Mouse (Mus musculus) left cerebral cortex, adult 8-10 months (tissue): ENCODE data around the gene Gin1. TPM values are rescaled to one million over a fixed set of nuclear protein-coding genes. Genes with fewer than 3 reads are reported as not detected.
"Not testable (repeated sequence)": the region's sequence is repeated elsewhere in the genome, so short reads cannot be mapped to it uniquely, and the experiment has no call there.

Experiments
- DNase-seq, 2 experiments: peaks; one replicate each; pipeline ENCODE4 v3.0.0; 2022; ENCODE audit warnings: low spot score in 2 of 2
- total RNA-seq, 4 experiments: library from RNA; stranded (reverse); gene quantifications; 2 replicates each; pipeline ENCODE4 v1.2.4; 2022

Gin1 gene
- 1 to 10 TPM; 8.7 to 9.8 (median 9.3) TPM for total RNA-seq

DNA sequence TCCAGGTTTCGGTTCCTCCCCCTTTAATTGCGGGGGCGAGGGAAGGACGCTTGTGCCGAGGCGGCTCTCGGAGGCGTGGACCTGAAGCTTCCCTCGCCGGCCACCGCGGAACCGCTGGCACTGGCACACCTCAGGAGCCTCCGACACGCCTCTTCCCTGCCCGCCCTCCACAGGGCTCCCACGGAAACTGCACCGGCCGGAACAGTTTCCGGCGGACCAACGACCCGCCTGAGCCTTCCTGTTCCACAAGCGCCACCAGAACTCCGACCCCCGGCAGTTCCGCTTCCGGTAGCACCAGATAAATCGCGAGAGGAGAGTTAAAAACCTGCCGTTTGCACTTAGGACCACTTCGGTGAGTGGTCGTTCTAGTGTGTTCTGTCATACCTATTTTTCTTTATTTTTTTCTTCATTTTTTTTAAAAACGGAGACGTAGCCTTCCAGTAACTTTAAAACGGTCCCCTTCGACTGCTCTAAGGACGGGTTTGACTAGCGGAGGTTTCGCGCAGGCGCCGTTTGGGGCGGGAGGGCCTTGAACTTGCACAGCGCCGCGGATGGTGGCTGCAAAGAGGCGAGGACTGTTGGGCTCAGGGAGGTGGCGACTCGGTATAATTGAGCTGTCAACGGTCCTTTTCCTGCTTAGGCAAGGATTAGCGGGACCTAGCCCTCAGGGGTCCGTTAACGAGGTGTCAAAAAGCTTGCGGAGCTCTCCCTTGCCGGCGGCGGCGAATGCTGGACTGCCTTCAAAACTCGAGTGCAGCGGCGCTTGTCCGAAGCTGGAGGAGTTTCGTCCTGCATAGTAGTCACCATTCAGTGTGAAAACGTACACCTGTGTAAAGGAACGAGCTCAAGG, at the start of gene Gin1, which contains the start of gene Ppip5k2:
Gin1 (plus strand) TSS at position 269 of the 850 bp plus-strand sequence.
Ppip5k2 (minus strand) TSS at position 508 of the 850 bp plus-strand sequence.
- peak; percentile 86 to 91 for DNase-seq

DNA sequence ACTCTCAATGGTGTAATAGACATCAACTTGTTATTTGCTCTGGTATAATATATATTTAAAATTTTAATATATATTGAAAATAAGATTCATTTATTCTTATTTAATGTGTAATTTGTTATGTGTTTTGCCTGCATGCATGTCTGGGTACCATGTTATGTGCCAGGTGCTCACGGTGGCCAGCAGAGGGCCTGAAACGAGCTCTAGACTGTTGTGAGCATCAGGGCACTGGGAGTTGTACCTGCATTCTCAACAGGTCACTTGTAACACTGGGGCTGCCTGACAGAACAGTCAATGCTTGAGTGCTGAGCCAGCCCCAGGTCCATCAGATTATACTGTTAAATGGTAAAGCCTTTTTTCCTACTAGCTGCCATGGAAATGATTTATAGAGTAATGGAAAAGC, 43.2 kb upstream of the Gin1 start:
- no peak for DNase-seq

DNA sequence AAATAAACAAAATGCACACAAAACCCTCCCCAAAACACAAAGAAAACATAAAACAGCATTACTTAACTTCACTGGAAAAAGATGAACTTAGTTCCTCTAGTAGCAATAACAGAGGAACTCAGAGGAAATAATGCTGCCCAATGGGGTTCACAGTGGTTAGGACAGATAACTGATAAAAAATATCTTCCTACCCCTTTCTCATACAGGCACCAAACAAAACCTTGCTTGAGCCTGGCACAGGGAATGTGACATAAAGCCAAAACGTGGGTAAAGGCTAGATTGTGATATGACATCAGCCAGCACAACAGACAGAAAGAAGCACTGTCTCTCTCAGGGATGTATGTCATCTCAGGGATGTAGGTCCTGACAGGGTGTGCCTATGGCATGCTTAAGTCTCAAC, 40.6 kb upstream of the Gin1 start:
- no peak for DNase-seq

DNA sequence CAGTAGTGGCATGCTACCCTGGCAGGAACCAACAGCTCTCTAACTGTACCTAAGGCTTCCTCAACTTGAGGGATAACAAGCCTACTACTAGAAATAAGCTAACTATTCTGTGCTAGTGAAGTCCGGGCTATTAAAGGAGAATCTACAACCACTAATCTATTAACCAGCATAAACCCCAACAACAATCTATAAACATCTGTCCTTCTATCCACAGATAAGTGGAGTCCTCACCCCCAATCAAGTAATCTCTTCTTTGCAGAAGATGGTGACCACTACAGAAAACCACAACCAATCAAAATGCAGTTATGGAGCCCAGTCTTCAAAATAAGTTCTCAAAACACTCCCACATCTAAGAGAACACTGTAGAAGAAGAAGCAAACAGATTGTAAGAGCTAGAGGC, 26.9 kb upstream of the Gin1 start:
- DNase-seq = no peak

DNA sequence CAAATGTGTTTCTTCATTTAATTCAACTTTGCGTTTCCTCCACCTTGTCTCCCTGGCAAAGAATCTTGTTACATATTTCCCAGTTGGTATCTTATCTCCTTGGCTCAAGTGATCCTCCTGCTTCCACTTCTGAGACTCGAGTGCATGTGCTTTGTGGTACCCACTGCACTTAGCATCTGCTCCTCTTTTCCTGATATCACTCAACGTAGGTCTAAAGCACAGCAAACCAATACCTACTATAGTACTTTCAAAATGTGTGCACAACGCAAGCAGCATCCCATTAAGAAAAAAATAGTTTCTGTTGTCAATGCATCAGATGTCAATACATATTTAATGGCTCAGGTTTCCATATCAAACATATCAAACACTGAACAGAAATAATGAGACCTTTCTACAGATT, 24.3 kb upstream of the Gin1 start:
- no peak for DNase-seq

DNA sequence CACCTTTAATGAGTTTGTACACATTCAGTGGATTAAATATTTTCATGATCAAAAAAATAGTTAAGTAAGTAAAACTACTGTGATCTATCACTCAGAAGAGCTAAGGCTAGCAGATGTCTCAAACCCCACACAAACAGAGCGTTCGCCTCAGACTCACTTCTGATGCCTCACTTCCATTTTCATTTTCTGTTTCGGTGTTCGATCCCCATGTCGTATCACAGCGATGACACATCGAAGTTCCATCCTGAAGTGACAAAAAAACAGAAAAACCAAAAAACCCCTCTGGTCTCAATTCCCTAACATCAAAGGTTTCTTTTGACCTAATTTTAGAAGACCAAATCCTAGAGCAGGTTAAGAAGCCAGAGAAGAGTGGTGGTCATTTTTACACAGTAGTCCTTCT, 23.7 kb upstream of the Gin1 start:
- no peak for DNase-seq

DNA sequence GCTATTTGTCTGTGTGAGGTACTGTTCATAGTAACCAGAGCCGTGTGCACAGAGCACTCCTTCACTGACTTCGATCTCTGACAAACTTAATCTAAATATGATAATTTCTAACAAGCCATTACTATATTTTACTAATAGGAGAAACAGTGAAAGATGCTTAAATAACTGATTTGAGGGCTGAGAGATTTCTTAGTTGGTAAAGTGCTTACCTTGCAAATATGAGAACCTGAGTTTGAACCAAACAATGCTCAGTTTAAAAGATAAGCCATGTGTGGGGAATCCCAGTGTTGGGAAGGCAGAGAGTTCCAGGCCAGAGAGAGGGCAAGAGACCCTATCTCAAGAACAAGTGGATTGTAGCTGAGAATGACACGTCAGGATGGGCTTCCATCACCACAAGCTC, 21.8 kb upstream of the Gin1 start:
- DNase-seq = no peak

DNA sequence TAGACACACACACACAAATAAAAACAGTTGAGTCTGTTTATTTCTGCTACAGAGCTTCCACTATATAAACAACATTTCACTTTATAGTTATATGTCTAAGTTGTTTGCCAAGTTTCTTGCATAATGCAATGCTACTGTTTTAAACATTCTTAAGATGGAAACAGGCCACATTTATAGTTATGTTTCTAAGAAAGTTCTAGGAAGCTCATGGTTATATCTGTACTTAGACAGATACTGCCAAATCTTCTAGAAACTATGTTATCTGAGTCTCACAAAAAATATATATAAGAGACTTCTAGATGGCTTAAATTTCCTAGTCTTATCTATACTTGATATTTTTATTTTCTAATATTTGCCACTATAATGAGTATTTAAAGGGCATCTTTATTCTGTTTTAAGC, 16.8 kb upstream of the Gin1 start:
- no peak for DNase-seq

DNA sequence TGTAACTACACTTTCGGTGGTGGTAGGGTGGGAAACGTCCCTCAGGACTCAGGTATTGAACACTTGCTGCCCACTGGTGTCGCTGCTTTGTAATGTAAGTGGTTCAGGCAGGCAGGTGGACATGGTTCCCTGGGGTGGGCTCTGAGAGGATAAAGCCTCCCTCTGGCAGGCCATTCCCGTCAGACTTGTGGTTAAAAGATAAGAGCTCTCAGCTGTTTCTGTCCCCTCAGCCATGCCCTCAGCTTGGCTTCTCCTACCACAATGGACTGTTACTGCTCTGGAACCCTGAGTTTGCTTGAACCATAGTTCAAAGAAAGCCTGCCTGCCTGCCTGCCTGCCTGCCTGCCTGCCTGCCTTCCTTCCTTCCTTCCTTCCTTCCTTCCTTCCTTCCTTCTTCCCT, 15.6 kb upstream of the Gin1 start:
- DNase-seq = no peak

DNA sequence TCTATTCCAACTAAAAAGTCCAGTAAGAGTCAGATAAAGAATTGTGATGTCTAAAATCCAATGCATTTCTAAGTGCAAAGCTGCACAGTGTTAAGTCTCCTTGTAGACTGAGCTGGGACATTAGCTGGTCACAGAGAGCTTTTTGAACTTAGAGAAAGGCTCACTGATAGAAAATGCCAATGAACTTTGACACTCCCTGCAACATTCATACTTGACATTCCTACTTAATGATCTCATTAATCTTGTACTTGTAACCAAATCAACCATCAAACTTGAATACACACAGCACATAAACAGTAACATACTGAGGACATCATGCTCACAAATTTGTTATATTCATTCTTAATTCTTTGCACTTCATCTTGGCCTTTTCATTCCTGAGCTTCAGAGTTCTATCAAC, 10.1 kb upstream of the Gin1 start:
- DNase-seq = no peak

DNA sequence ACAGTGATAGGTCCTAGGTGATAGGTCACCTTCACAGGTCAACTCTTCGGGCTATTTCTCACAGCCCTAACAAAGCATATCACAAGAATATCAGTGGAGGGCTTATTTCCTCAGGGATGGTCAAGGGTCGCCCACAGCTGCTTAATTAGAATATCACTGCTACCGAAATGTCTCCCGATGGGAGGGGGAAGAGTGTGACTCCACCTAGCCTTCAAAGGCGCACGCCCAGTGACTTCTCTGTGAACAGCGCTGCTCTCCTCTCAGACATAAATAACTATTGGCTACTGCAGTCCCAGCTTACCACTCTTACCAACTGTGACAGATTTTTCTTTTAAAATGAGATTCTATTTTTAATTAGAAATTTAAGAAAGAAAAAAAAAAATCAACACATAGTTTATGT, 9.4 kb upstream of the Gin1 start:
- DNase-seq = no peak

DNA sequence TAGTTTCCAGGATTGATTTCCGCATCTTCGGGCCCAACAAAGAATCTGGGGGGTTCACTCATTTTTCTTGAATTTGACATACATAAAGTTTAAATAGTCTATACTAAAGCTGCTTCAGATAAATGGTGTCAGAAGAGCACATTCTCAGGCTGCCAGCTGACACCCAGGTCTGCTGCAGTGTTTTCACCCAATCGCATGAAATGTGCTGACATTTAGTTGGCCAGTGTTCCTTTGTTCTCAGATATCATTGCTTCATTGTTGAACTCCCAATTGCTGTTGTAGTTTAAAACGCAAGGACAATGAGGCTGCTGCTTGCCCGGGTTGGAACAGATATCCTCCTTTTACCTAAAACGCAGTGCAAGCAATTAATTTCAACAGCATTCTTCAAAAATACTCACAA, 8.5 kb upstream of the Gin1 start:
- no peak for DNase-seq

DNA sequence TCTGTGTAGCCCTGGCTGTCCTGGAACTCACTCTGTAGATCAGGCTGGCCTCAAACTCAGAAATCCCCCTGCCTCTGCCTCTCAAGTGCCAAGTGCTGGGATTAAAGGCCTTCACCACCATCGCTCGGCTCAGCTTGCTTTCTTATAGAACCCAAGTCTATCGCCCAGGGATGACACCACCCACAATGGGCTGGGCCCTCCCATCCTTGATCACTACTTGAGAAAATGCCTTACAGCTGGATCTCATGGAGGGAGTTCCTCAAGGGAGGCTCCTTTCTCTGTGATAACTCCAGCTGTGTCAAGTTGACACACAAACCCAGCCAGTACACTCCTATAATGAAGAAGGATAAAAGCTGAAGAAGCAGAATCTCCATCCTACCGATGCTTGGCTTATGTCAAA, 4.3 kb upstream of the Gin1 start:
- not testable (repeated sequence) for DNase-seq

DNA sequence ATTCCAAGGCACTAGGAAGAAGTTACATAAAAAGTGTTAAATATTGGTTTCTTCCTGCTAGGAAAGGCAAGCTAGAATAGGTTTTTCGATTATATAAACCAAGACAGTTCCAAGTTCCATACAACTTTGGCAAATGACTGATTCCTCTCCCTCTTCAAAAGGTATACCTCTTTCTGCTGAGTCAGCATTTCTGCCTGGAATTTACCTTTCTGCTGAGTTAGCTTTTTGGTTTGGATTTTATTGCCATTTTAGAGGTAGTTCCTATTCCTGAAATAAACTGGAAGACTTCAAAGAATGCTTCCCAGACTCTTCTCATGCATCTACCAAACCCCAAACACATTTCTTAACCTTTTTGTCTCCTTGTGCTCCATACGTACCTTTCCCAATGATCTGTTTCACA, 1.9 kb upstream of the Gin1 start:
- DNase-seq = no peak

DNA sequence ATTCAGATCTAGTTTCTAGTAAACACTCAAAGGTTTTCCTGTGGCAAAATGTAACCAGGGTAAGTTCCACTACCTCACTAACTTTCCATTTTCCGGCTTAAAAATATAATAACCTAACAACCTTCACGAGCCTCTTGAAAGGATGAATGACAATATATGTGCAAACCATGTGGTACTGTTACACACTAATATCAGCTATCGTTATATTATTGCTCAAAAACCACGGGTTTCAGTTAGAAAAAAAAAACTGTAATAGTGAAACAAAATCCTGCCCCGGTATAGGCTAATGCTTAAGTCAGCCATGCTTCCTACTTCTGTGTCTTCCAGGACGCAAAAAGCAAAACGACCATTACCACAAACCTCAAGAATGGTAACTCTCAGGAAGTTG, 1.1 kb upstream of the Gin1 start:
- no peak for DNase-seq

DNA sequence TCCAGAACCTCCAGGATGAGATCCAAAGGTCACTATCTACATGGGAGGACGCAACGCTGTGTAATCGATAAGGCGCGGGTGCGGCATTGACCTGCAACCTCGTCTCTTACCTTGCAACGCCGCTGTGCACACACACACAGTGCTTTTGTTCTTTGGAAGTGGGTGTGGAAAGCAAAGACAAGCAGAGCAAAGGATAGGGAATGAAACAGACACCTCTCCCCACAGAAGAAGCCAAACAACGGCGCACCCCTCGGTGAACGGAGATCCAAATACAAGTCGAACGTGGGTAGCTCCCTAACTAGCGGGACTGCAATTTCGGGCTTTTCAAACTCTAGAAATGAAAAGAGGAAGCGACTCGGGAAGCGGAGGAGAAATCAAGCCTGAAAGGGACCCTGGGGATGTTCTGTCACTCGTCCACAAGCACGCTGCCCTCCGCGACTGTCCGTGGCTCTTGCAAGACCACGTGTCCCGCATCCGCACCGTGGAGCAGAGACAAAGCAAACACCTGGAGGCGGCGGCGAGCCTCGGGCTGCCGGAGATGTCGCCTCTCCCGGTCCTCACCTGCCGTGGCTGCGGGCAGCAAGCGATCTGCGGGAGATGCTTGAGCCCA, 573 bp upstream of the Gin1 start:
- DNase-seq = peak; percentile 20 to 22

DNA sequence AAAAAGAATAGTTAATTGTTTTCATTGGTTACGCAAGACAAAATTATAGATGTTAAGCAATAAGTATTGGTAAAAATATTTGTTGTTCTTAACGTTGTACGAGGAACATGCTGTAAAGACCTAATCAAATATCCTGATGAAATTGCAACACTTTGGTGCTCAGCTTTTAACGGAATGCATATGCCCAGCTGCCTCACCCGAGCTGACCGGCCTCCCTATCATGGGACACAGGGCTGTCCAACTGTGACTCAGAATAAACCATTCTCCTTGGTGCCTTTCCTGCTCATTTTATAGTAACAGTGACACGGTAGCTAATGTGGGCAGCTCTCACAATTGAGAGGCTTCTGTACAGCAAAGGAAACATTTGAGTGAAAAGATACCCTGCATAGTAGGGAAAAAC, 1.1 kb downstream of the Gin1 start:
- no peak for DNase-seq

DNA sequence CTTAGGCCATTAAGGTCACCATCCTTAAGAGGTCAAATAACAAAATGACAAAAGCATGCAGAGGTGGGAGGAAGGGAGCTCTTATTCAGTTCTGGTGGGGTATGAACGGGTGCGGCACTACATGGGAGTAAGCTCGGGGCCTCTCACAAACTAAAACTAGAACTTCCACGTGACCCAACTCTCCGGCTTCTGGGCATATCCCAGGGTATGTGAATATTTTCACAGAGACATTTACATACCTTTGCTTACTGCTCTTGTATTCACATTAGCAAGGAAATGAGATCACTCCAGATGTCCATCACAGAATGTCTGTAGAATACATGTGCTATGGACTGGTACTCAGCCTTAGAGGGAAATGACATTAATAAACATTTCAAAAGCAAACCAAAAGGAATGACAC, 1.8 kb downstream of the Gin1 start:
- DNase-seq = no peak

DNA sequence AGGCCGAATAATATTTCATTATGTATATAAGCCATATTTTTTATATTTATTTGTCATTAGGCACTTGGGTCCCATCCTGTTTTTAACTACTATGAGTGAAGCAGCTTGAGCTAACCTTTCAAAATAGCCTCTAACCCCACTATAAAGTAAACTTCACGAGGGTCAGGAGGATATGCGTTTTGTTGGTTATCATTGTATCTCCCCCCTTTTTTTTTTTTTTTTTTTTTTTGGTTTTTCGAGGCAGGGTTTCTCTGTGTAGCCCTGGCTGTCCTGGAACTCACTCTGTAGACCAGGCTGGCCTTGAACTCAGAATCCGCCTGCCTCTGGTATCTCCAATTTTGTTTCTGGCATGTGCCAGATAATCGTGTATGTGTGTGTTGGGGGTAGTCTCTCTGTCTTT, 3.4 kb downstream of the Gin1 start:
- no peak for DNase-seq

DNA sequence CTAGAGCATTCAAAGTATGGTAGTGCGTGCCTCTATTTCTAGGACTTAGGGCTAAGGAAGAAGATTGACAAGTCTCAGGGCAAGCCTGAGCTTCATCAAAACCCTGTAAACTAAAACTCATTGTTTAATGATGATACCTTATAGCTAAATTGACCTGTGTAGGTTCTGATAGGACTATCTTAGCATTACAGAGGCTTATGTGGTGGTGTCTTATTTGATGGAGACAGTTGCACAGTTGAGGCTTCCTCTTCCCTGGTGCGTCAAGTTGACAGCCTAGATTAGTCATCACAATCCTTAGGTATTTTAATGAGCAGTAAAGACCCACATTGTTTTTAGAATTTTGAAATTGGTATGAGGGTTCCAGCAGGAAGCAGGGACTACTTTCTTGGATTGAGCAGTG, 4.0 kb downstream of the Gin1 start:
- DNase-seq = no peak

DNA sequence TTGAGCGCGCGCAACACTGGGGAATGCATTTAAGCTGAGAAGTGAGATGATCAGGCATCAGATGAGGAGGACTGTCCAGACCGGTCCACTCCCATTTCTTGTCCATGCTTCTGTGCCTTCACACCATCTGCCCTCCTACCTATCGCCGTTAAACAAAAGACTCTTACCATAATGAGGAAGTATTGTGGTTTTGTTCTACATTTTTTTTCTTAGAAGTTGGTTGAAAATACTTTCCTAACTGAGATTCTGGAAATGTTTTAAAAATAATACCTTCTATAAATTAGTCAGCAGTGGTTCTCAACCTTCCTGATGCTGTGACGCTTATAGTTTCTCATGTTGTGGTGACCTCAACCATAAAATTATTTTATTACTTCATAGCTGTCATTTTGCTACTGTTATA, 11.7 kb downstream of the Gin1 start:
- no peak for DNase-seq

DNA sequence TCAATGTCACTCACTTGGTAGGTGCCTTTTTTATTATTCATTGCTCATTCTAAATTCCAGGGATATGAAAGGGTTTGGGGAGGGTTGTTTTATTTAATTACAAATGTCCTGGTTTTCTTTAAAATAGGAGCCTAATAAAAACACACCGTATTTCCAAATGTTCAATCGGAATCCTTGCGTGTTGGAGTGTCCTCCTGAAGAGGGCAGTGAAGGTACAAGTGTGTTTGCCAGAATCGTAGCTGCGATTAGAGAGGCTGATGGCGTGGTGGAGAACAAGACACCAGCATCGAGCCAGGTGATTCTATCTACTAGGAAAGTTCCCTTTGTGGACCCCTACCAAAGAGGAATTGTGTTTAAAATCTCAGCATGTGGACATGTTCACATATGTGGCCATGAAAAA, 15.0 kb downstream of the Gin1 start:
- DNase-seq = no peak

DNA sequence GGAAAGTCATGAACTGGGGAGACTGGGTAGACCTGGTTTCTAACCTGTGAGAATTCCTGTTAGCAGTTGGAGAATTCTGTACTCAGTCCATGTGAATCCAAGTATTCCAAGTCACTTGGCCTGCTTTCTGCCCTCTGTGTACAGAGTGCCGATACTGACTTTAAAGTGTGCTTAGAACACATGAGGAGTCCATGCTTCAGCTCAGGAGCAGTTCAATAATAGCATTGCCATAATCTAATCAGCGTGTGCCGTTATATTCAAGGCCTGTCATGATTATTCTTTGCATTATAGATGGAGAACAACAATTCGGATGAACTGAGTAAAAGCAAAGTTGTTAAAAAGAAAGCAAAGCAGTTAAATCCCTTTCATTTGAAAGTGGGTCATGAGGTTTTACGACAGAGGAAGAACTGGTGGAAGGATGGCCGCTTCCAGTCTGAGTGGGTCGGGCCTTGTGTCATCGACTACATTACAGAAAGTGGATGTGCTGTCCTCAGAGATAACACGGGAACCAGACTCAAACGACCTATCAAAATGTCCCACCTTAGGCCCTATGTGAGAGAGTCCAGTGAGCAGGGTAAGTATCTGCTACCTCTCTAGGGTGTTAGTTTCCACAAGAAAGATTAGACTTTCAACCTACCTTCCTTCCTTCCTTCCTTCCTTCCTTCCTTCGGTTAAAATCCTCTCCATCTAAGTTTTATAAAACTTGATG, 15.9 kb downstream of the Gin1 start:
- no peak for DNase-seq
